Mouse (Mus musculus): ENCODE data around the gene Dpt. TPM values are rescaled to one million over a fixed set of nuclear protein-coding genes. Genes with fewer than 3 reads are reported as not detected.

The Dpt gene
- polyA plus RNA-seq, 1 experiment from 2014 or later = not detected

DNA sequence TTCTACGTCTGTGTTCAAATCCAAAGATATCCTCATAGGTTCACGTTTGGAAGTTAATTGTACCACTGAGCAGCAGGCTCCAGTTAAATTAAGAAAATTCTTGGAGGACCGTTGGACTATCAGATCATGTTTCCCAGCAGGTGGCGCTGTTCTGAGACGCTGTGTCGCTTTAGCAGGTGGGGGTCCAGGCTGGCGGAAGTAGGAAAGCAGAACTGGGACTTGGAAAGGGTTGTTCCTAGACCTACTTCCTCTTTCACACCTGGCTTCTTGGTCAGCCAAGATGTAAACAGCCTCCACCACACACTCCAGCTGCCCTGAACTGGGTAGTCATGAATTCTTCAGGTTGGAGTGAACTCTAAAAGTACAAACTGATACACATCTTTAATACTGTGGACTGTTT lies 74.2 kb downstream of the Dpt start:
- H3K9me3 ChIP-seq (ENCODE audit: control insufficient read depth, low read length) = no peaks in the 10 kb centered on the region
- H3K4me1 ChIP-seq (replicated peaks; ENCODE audit: control insufficient read depth, insufficient read depth, low read length) = no peaks in the 10 kb centered on the region
- H3K27ac ChIP-seq (ENCODE audit: low read length) = no peak overlapping the region
- no peak overlapping the region for H3K9ac ChIP-seq (replicated peaks; ENCODE audit: low read depth, low read length)
- H3K4me3 ChIP-seq (replicated peaks; ENCODE audit: low read length) = no peak overlapping the region
- no peaks in the 10 kb centered on the region for H3K27me3 ChIP-seq (replicated peaks; ENCODE audit: control insufficient read depth, insufficient read depth, low read length)
- no peaks in the 10 kb centered on the region for H3K36me3 ChIP-seq (ENCODE audit: control insufficient read depth, insufficient read depth)
- ATAC-seq = no peak
- H3K4me2 ChIP-seq (ENCODE audit: low read length) = no peak overlapping the region
- 58% methylated on average over 7 of the region's 7 CpGs for WGBS

Other genes starting within 250 kb of the Dpt start
- not detected in 2 replicates for gene Xcl1, start 138.9 kb downstream of the Dpt start, polyA plus RNA-seq (2015; fragmentation: Nextera tagmentation; extraction: Ambion mirVana)